Mouse (Mus musculus): ENCODE data around the gene Cd151.

- TF ChIP-seq CTCF (IDR thresholded peaks at IDR 0.05; ENCODE audit: insufficient read depth, low read length) (no peak), POLR2A (IDR thresholded peaks at IDR 0.05; ENCODE audit: borderline replicate concordance, extremely low read depth, low read depth, low read length) (no peak)
Observed at GRCm38 (mm10) chr7:141429840-141430584, 37.2 kb upstream of the Cd151 start.

Measured in lung, adult 2 months (tissue).